Mouse (Mus musculus): ENCODE results near the gene Uqcrq. TPM values are rescaled to one million over a fixed set of nuclear protein-coding genes. Genes with fewer than 3 reads are reported as not detected.

Gene Uqcrq
- polyA plus RNA-seq (2014; fragmentation: Illumina TruSeq; extraction: RNeasy Lipid Tissue Mini Kit (QIAGEN cat#74804); ENCODE audit: low read depth, low replicate concordance), result 60.7 TPM

DNA sequence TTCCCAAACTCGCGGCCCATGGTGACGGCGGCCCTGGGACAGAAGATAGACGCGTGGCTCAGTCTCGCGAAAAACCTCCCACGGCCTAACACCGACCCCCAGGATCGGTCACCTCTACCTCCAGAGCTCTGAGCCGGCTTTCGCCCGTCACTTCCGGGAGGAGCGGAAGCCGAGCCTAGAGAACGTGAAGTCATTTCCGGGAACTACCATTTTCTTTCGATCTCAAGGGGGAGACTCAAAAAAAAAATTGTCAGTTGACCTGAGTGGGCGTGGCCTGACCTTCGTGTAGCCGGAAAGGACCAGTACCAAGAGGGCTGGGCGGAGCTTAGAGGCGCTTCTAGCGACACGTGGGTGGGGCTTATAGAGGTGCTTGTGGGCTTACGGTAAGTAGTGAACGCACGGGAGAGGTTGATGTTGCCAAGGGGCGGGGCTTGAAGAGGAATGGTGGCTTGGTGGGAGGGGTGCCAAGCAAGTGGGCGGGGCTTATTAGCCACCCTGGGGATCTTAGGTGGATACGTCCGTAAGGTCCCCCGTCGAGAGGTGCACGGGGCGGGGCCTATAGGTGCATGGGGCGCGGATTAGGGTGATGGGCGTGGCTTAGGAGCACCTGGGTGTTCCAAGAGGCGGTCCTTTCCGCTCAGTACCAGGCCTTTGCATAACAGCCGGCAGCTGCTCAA, at the start of gene Uqcrq, which contains the start of gene Gdf9:
Gene Uqcrq (minus strand): TSS at position 162 of the 677 bp plus-strand sequence.
Gene Gdf9 (plus strand): TSS at position 354 of the 677 bp plus-strand sequence.

DNA sequence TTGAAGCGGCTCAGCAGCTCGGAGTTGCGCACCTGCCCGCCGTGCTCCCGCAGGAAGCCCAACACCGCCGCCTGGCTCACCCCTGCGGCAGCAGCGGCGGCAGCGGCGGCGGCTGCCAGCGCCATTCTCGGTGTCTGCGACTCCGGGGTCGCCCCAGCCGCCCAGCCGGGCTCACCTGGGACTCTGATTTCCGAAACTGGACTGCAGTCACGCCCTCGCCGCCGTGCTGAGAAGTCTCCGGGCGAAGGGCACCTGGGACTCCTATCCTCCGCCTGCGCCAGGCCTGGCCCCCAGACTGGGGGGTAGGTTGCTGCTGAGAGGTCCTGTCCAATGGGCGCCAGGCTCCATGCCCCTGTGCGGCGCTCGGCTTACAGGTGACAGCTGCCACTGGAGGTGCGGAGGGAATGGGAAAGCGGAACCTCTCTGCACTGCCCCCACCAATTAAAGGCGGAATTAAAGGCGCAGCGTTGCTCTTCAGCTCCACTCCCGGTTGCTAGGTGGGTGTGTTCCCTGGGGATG, 49.2 kb upstream of the Uqcrq start, which contains the start of the genes Gm9945 and Sowaha:
Gene Gm9945 (plus strand): TSS at position 384 of the 519 bp plus-strand sequence.
Gene Sowaha (minus strand): TSS at position 492 of the 519 bp plus-strand sequence.

DNA sequence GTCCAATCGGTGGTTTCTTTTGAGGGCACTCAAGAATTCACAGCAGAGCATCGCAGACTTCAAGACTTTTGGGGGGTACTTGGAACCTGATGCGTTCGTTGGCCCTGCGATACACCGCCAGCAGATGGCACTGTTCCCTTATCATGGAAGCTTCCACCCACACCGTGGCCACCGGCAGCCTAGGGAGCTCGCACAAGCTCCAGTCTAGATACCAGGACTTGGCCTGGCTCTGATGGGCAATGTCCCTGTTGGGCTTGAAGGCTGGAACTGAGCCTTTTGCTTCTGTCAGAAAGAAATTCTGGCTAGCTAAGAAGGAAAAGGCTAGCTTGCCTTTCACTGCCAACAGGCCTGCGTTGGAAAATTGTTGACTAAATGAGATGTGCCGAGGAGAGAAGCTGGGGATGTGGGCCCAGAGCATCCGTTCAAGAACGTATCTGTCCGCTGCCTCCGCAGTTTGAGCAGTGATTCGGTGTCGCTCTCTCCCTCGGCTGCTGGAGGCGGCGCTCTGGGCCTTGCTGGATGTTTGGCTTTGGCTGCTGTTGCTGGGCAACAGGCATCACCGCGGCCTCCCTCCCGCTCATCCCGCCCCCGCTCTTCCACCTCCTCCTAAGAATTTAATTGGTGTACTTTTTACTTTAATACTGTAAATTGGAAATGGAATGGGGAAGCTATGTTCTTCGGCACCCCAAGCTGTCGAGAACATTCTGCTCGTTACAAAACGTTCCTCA, 39.5 kb upstream of the Uqcrq start, which contains the start of gene Gm9837:
Gene Gm9837 (minus strand): TSS at position 512 of the 728 bp plus-strand sequence.

DNA sequence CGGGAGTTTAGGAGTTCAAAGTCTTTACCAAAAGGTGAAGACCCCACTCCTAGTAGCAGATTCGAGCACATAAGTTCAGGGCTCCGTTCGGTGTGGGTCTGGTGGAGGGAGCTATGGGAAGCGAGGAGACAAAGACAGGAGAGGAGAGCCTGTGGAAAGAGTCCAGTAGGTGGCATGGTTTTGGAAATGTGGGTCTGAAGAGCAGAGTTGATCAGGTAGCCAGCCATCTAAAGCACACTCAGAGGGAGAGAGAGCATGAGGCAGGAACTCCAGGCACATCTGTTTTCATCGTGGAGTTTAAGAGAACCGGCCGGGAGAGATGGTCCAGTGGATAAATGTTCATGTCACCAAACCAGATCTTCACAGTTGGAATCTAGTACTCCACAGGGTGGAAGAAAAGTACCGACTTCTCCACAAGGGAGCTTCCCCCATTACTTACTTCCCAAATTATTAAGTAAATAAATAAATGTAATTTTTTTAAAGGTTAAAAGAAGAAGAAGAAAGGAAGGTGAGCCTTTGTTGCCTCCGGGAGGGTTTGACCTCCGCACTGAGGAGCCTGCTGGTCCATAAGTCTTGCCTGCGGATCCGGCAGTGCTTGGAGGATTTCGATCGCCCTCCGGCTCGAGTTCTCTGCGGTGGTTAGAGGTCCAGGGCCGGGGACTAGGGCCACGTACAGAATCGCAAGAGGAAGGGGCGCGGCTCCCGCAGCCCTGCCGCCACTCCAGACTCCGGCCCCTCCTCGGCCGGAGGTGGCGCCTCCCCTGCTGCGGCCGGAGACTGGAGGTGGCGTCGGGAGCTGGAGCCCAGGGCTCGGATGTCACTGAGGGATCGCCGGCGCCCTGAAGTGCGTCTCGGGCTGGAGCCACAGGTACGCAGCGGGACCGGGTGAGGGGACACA, 26.1 kb upstream of the Uqcrq start, which contains the start of the genes Gm10447 and Shroom1:
Gene Gm10447 (minus strand): TSS at position 637 of the 898 bp plus-strand sequence.
Gene Shroom1 (plus strand): TSS at position 732 of the 898 bp plus-strand sequence.

DNA sequence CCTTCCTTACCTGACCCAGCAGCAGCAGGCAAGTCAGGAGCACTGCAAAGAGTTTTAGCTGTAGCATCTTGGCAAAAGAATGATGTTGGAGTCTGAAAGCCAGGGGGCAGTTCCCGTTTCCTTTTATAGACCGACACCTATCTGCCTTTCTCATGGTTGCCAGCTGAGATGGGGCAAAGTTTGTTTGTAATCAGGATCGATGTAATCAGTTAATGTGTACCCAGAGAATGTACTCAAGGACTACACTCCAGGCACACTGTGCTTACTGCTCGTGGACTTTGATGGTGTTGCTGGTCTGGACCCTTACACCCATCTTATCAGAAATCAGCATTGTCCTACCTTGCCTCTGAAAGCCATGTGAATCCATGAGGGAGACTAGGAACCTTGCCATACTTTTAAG, 7.6 kb downstream of the Uqcrq start, which contains the start of gene Leap2:
Gene Leap2 (minus strand): TSS at position 135 of the 400 bp plus-strand sequence.

Other genes with a start within 250 kb of the Uqcrq start
- 337 TPM for gene Hspa4, start 130.4 kb downstream of the Uqcrq start, polyA plus RNA-seq (2014; fragmentation: Illumina TruSeq; extraction: RNeasy Lipid Tissue Mini Kit (QIAGEN cat#74804); ENCODE audit: low read depth, low replicate concordance)
- gene Zcchc10, start 106.2 kb downstream of the Uqcrq start, polyA plus RNA-seq (2014; fragmentation: Illumina TruSeq; extraction: RNeasy Lipid Tissue Mini Kit (QIAGEN cat#74804); ENCODE audit: low read depth, low replicate concordance), result 29.3 TPM
- 191 TPM for gene Aff4, start 80.0 kb downstream of the Uqcrq start, polyA plus RNA-seq (2014; fragmentation: Illumina TruSeq; extraction: RNeasy Lipid Tissue Mini Kit (QIAGEN cat#74804); ENCODE audit: low read depth, low replicate concordance)
- not detected for gene Leap2, start 7.7 kb downstream of the Uqcrq start, polyA plus RNA-seq (2014; fragmentation: Illumina TruSeq; extraction: RNeasy Lipid Tissue Mini Kit (QIAGEN cat#74804); ENCODE audit: low read depth, low replicate concordance)
- not detected for gene Gdf9, start 192 bp upstream of the Uqcrq start, polyA plus RNA-seq (2014; fragmentation: Illumina TruSeq; extraction: RNeasy Lipid Tissue Mini Kit (QIAGEN cat#74804); ENCODE audit: low read depth, low replicate concordance)
- gene Gm10447, start 26.3 kb upstream of the Uqcrq start, polyA plus RNA-seq (2014; fragmentation: Illumina TruSeq; extraction: RNeasy Lipid Tissue Mini Kit (QIAGEN cat#74804); ENCODE audit: low read depth, low replicate concordance), result not detected
- not detected for gene Shroom1, start 26.4 kb upstream of the Uqcrq start, polyA plus RNA-seq (2014; fragmentation: Illumina TruSeq; extraction: RNeasy Lipid Tissue Mini Kit (QIAGEN cat#74804); ENCODE audit: low read depth, low replicate concordance)
- gene Gm9837, start 39.6 kb upstream of the Uqcrq start, polyA plus RNA-seq (2014; fragmentation: Illumina TruSeq; extraction: RNeasy Lipid Tissue Mini Kit (QIAGEN cat#74804); ENCODE audit: low read depth, low replicate concordance), result not detected
- not detected for gene Gm9945, start 49.3 kb upstream of the Uqcrq start, polyA plus RNA-seq (2014; fragmentation: Illumina TruSeq; extraction: RNeasy Lipid Tissue Mini Kit (QIAGEN cat#74804); ENCODE audit: low read depth, low replicate concordance)
- 2.9 TPM for gene Sowaha, start 49.4 kb upstream of the Uqcrq start, polyA plus RNA-seq (2014; fragmentation: Illumina TruSeq; extraction: RNeasy Lipid Tissue Mini Kit (QIAGEN cat#74804); ENCODE audit: low read depth, low replicate concordance)
- 7.8 TPM for gene Sept8, start 88.4 kb upstream of the Uqcrq start, polyA plus RNA-seq (2014; fragmentation: Illumina TruSeq; extraction: RNeasy Lipid Tissue Mini Kit (QIAGEN cat#74804); ENCODE audit: low read depth, low replicate concordance)
- gene Kif3a, start 136.5 kb upstream of the Uqcrq start, polyA plus RNA-seq (2014; fragmentation: Illumina TruSeq; extraction: RNeasy Lipid Tissue Mini Kit (QIAGEN cat#74804); ENCODE audit: low read depth, low replicate concordance), result 17.7 TPM
- not detected for gene Il4, start 187.8 kb upstream of the Uqcrq start, polyA plus RNA-seq (2014; fragmentation: Illumina TruSeq; extraction: RNeasy Lipid Tissue Mini Kit (QIAGEN cat#74804); ENCODE audit: low read depth, low replicate concordance)
- gene Il13, start 203.9 kb upstream of the Uqcrq start, polyA plus RNA-seq (2014; fragmentation: Illumina TruSeq; extraction: RNeasy Lipid Tissue Mini Kit (QIAGEN cat#74804); ENCODE audit: low read depth, low replicate concordance), result not detected